Mouse (Mus musculus): ENCODE results near the gene Faxc.

Faxc gene

GRCm38 (mm10) chr4:21930971-21931771 lies at the start of gene Faxc:
TSS of gene Faxc (plus strand) at chr4:21931329.
- peak; percentile 42 for DNase-seq (ENCODE audit: low read depth, low spot score)

GRCm38 (mm10) chr4:21882806-21883205 lies 48.3 kb upstream of the Faxc start:
- no peak for DNase-seq (ENCODE audit: low read depth, low spot score)

- DNase-seq (ENCODE audit: low read depth, low spot score) = no peak
Measured at GRCm38 (mm10) chr4:21885831-21886230, 45.3 kb upstream of the Faxc start.

GRCm38 (mm10) chr4:21931772-21932630 lies 872 bp downstream of the Faxc start:
- peak; percentile 9 for DNase-seq (ENCODE audit: low read depth, low spot score)

GRCm38 (mm10) chr4:21935378-21935777 lies 4.2 kb downstream of the Faxc start:
- DNase-seq (ENCODE audit: low read depth, low spot score) = no peak

- DNase-seq (ENCODE audit: low read depth, low spot score) = no peak
Measured at GRCm38 (mm10) chr4:21936424-21936823, 5.3 kb downstream of the Faxc start.

GRCm38 (mm10) chr4:21937890-21938289 lies 6.8 kb downstream of the Faxc start:
- no peak for DNase-seq (ENCODE audit: low read depth, low spot score)

- DNase-seq (ENCODE audit: low read depth, low spot score) = no peak
Measured at GRCm38 (mm10) chr4:21944672-21945071, 13.5 kb downstream of the Faxc start.

- peak; percentile 8 for DNase-seq (ENCODE audit: low read depth, low spot score)
Measured at GRCm38 (mm10) chr4:21951444-21951843, 20.3 kb downstream of the Faxc start.

GRCm38 (mm10) chr4:21952255-21952654 lies 21.1 kb downstream of the Faxc start:
- DNase-seq (ENCODE audit: low read depth, low spot score) = no peak

GRCm38 (mm10) chr4:21957570-21958321 lies 26.6 kb downstream of the Faxc start:
- peak; percentile 16 for DNase-seq (ENCODE audit: low read depth, low spot score)

- DNase-seq (ENCODE audit: low read depth, low spot score) = no peak
Measured at GRCm38 (mm10) chr4:21971949-21972348, 40.8 kb downstream of the Faxc start.

GRCm38 (mm10) chr4:21974126-21974525 lies 43.0 kb downstream of the Faxc start:
- no peak for DNase-seq (ENCODE audit: low read depth, low spot score)

GRCm38 (mm10) chr4:21980471-21980870 lies 49.3 kb downstream of the Faxc start:
- no peak for DNase-seq (ENCODE audit: low read depth, low spot score)

GRCm38 (mm10) chr4:21982449-21982848 lies 51.3 kb downstream of the Faxc start:
- DNase-seq (ENCODE audit: low read depth, low spot score) = no peak

- DNase-seq (ENCODE audit: low read depth, low spot score) = no peak
Measured at GRCm38 (mm10) chr4:21986857-21987256, 55.7 kb downstream of the Faxc start.

GRCm38 (mm10) chr4:21987460-21987859 lies 56.3 kb downstream of the Faxc start:
- no peak for DNase-seq (ENCODE audit: low read depth, low spot score)

- no peak for DNase-seq (ENCODE audit: low read depth, low spot score)
Measured at GRCm38 (mm10) chr4:21989571-21990091, 58.5 kb downstream of the Faxc start.

GRCm38 (mm10) chr4:21990580-21991235 lies 59.6 kb downstream of the Faxc start:
- DNase-seq (ENCODE audit: low read depth, low spot score) = peak; percentile 1

GRCm38 (mm10) chr4:22017656-22018379 lies 86.7 kb downstream of the Faxc start:
- peak; percentile 65 for DNase-seq (ENCODE audit: low read depth, low spot score)

All from embryo, embryonic 11.5 days (tissue).